Mouse (Mus musculus) ES-Bruce4 (cell line): Measurements from ENCODE around the gene 5830411N06Rik.

Source experiments
- EP300 ChIP-seq: IDR thresholded peaks from 2 replicates; pipeline ENCODE4 v1.6.1; 2011; ENCODE audit warnings: low read depth, low read length; ENCODE audit not compliant: insufficient read depth
- POLR2A ChIP-seq: IDR thresholded peaks from one replicate; pipeline ENCODE4 v1.8.1; 2011; ENCODE audit warnings: low read length; ENCODE audit not compliant: insufficient read depth

GRCm38 (mm10) chr7:140228476-140228875 is 18.6 kb upstream of the 5830411N06Rik start:
- TF ChIP-seq POLR2A (no peak), EP300 (no peak)
